Mouse (Mus musculus) limb, embryonic 15.5 days (tissue): Measurements from ENCODE around the gene Kirrel3. TPM values are rescaled to one million over a fixed set of nuclear protein-coding genes. Genes with fewer than 3 reads are reported as not detected.

Experiments
- ATAC-seq: fragments of 200-750 bp; cut with Nextera tagmentation; 2 replicates; pipeline ENCODE4 v1.8.0; 2017; ENCODE audit warnings: low read depth, moderate TSS enrichment; ENCODE audit not compliant: insufficient number of reproducible peaks, low FRiP score, low TSS enrichment
- H3K27ac ChIP-seq: fragments of 300-500 bp; sonication (generic); 2 replicates; pipeline ENCODE4 v1.5.1; 2015; ENCODE audit warnings: moderate library complexity, mild to moderate bottlenecking, inconsistent platforms
- H3K27me3 ChIP-seq: fragments of 300-500 bp; sonication (generic); 2 replicates; pipeline ENCODE4 v1.6.1; 2015; ENCODE audit warnings: inconsistent platforms
- H3K36me3 ChIP-seq: fragments of 300-500 bp; sonication (generic); 2 replicates; pipeline ENCODE4 v1.6.1; 2015; ENCODE audit warnings: inconsistent platforms
- H3K4me1 ChIP-seq: fragments of 300-500 bp; sonication (generic); 2 replicates; pipeline ENCODE4 v1.6.1; 2015; ENCODE audit warnings: inconsistent platforms
- H3K4me2 ChIP-seq: fragments of 300-500 bp; sonication (generic); 2 replicates; pipeline ENCODE4 v1.6.1; 2015; ENCODE audit warnings: mild to moderate bottlenecking, inconsistent platforms
- H3K4me3 ChIP-seq: fragments of 300-500 bp; sonication (generic); 2 replicates; pipeline ENCODE4 v1.5.1; 2015; ENCODE audit warnings: mild to moderate bottlenecking, inconsistent platforms
- H3K9ac ChIP-seq: fragments of 300-500 bp; sonication (generic); 2 replicates; pipeline ENCODE4 v1.6.1; 2015; ENCODE audit warnings: inconsistent platforms
- H3K9me3 ChIP-seq: fragments of 300-500 bp; sonication (generic); 2 replicates; pipeline ENCODE4 v1.6.1; 2016; ENCODE audit warnings: inconsistent platforms
- WGBS: fragments of 180-500 bp; shearing (Covaris S2); methylation state at CpG from one replicate; pipeline ENCODE4 v1.1.7; 2015; 5-methylcytosine and 5-hydroxymethylcytosine counted together
- polyA plus RNA-seq: library from polyadenylated mRNA; unstranded; fragments of >200 nt; fragmentation: Nextera tagmentation; extraction: Ambion mirVana; gene quantifications from 2 replicates; pipeline ENCODE4 v1.2.1, GENCODE M21; 2015

The Kirrel3 gene
- polyA plus RNA-seq, 1 experiment from 2014 or later = 13.5 TPM

DNA sequence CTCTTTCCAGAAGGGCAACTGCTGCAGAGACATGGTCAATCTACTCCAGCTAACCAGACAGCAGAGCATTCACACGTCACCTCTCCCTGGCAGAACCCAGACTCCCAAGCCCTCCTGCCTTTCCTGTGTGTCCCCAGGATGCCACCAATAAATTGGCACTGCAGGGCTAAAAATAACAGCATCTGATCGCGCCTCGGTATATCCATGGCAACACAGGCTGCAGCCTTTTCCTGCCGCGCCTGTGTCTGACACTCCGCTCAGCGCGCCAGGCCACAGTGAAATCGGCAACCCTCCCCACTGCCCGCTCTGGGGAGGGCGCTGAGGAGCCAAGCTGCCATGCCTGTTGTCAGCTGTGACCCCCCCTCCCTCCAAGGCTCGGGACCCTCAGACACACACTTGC, 531.9 kb downstream of the Kirrel3 start:
- Histone ChIP-seq H3K9me3 (no peaks in the 10 kb centered on the region), H3K4me2 (peak overlapping the region; percentile 28; the same call in 1 of the 2 replicates), H3K9ac (no peak overlapping the region), H3K4me1 (peaks cover 28% of the 10 kb centered on the region), H3K4me3 (no peak overlapping the region), H3K27ac (no peak overlapping the region), H3K27me3 (0 out of 2 replicates have a peak, but pooled peaks cover 4% of the 10 kb centered on the region), H3K36me3 (no peaks in the 10 kb centered on the region)
- WGBS = 16% methylated on average over 13 of the region's 13 CpGs
- ATAC-seq = no peak

DNA sequence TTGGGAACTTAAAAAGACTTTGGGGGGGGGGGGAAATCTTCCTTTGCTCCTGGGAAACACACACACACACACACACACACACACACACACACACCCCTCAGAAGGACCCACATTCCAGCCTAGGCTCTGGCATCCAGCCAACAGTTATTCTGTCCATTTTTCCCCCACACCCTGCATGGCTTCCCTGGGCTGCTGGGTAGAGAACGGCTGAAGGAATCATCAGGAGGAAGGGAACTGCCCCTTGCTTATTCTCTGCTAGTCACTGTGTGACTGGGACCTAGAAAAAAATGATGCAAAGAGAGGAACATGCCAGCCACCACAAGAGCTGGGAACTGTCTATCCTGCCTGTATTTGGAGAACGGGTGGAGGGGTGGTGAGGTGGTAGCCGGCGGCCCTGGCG, 532.4 kb downstream of the Kirrel3 start:
- Histone ChIP-seq H3K27ac (no peak overlapping the region), H3K4me2 (no peak overlapping the region), H3K4me1 (peaks cover 28% of the 10 kb centered on the region), H3K9ac (no peak overlapping the region), H3K27me3 (0 out of 2 replicates have a peak, but pooled peaks cover 4% of the 10 kb centered on the region), H3K9me3 (no peaks in the 10 kb centered on the region), H3K36me3 (no peaks in the 10 kb centered on the region), H3K4me3 (no peak overlapping the region)
- 21% methylated on average over 5 of the region's 5 CpGs for WGBS
- no peak for ATAC-seq

DNA sequence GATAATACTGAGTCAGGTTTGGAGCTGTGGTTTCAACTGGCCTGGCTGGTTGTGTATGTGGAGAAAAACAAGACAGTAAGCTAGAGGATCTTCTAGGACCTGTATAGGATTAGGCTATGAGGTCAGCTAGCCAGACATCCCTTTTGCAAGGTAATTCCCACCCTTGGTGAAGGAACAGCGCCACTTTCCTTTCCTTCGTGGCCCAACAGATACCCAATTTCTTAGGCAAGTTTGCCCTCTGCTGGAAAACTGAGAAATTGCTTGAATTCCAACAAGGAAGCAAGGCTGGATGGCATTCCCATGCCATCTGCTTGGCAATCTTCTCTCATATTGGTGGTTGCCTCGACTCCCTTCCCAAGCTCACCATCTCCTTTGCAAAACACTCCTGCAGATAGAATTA, 533.7 kb downstream of the Kirrel3 start:
- no peak overlapping the region for H3K9ac ChIP-seq
- no peak overlapping the region for H3K27ac ChIP-seq
- no peak overlapping the region for H3K4me2 ChIP-seq
- H3K9me3 ChIP-seq = no peaks in the 10 kb centered on the region
- H3K4me3 ChIP-seq = no peak overlapping the region
- no peaks in the 10 kb centered on the region for H3K36me3 ChIP-seq
- 0 out of 2 replicates have a peak, but pooled peaks cover 6% of the 10 kb centered on the region for H3K27me3 ChIP-seq
- WGBS = 9% methylated on average over 3 of the region's 3 CpGs
- peaks cover 30% of the 10 kb centered on the region for H3K4me1 ChIP-seq
- no peak for ATAC-seq

DNA sequence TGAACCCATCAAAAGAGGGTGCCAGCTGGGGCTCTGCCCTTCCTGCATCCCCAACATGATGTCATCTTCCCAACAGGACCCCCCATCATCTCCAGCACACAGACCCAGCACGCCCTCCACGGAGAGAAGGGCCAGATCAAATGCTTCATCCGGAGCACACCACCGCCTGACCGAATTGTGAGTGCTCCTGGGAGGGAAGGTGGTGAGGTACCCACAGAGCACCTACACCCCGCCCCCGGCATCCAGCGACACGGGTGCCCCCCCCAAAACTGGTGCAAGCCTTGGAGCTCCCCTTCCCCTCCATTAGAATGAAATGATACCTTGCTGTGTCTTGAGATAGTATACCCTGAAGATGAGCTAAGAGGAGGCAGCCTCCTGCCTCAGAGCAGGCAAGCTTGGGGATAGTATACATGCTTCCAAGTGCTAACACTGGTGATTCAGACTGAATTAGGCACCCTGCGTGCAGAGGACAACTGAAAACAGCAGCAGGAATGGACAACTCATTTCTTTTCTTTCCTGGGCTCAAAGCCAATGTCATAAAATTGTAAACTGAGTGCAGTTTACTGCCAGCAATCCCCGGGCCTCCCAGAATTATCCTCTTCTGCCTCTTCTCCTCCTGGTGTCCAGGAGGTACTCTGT, 534.4 kb downstream of the Kirrel3 start:
- Histone ChIP-seq H3K4me3 (no peak overlapping the region), H3K4me2 (no peak overlapping the region), H3K36me3 (no peaks in the 10 kb centered on the region), H3K27ac (no peak overlapping the region), H3K9ac (no peak overlapping the region), H3K9me3 (no peaks in the 10 kb centered on the region), H3K27me3 (peaks cover 11% of the 10 kb centered on the region; the same call in 1 of the 2 replicates), H3K4me1 (peaks cover 37% of the 10 kb centered on the region)
- ATAC-seq = no peak
- 44% methylated on average over 11 of the region's 11 CpGs for WGBS

DNA sequence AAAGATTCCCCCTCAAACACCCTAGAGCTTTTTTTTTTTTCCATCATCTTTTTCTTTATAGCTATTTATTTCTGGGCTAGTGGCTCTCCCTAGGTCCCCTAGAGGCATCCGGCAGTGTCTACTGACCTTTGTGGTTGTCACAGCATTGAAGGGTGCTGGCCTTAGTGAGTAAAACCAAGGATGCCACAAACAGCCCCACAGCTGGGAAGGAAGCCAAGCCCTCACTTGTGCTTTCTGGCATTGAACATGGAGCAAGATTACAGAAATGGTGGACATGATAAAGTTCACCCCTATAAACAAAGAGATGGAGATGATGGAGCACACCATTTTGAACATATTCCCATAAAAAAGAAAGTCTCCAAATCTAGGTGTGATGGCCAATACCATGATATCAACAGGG, 536.0 kb downstream of the Kirrel3 start:
- Histone ChIP-seq H3K9me3 (no peaks in the 10 kb centered on the region), H3K36me3 (no peaks in the 10 kb centered on the region), H3K27me3 (peaks cover 11% of the 10 kb centered on the region; the same call in 1 of the 2 replicates), H3K4me1 (peaks cover 52% of the 10 kb centered on the region), H3K4me3 (no peak overlapping the region), H3K4me2 (no peak overlapping the region), H3K27ac (no peak overlapping the region), H3K9ac (no peak overlapping the region)
- ATAC-seq = no peak
- 76% methylated on average over 1 of the region's 1 CpGs for WGBS

DNA sequence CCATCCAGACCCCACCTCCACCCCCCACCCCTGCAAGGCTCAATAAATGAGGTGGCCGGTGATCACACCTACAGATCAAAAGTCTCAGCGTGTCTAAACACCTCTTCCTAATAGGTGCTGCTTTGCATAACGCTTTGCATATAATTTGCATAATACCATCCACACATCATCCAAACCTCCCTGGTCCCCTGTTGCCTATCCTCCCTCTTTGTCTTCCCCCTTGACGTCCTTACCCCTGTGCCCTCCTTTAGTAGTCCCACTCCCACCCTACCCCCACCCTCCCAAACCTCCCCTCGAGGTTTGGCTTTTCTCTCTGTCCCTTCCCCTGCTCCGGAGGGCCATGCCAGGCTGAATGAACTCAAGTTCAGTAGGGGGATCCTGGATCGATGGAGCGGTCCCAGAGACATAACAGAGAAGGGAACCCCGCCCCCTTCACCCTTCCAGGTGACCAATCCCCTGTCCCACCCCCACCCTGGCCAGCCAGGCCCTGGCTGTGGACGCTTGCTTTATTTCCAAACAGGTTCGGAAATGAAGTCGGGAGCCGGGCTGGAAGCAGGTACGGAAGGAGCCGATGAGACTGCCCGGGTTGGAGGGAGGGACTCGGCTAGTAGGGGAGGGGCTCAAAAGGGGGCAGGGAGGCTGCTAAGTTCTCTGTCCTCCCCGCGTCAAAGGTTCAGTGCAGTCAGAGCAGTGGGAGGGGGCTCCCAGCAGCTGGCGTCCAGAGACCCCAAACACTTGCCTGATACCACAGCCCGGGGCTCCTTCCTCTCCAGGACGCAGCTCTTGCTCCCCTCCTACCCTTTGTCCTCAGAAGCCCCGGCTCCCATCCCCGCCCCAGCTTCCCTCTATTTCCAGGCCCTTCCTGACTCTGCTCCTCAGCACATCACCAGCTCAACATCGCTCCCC, 539.1 kb downstream of the Kirrel3 start:
- H3K27ac ChIP-seq = no peak overlapping the region
- ATAC-seq = no peak; the same call in 1 of the 2 replicates
- WGBS = 7% methylated on average over 25 of the region's 25 CpGs
- H3K27me3 ChIP-seq = peaks cover 11% of the 10 kb centered on the region; the same call in 1 of the 2 replicates
- no peaks in the 10 kb centered on the region for H3K36me3 ChIP-seq
- peak overlapping the region; percentile 43 for H3K4me2 ChIP-seq
- H3K9ac ChIP-seq = no peak overlapping the region
- peak overlapping the region; percentile 24 for H3K4me3 ChIP-seq
- no peaks in the 10 kb centered on the region for H3K9me3 ChIP-seq
- peaks cover 33% of the 10 kb centered on the region for H3K4me1 ChIP-seq

DNA sequence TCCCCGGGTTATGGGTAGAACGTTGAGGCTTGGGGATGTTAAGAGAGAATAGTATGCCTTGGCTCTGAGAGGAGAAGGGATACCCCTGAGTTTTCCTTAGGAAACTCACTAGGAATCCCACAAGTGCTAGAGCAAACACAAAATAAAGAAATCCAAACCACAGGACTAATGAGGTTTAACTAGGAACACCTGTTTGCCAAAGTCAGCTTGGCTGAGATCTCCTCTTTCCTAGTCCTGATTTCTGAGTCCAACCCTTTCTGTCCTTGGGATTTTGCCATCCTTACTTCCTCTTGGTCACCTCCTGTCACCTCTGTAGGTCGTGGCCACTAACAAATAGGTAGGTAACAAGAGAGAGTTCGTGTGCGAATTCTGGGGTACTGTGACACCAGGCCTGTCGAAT, 540.6 kb downstream of the Kirrel3 start:
- no peak for ATAC-seq
- Histone ChIP-seq H3K36me3 (no peaks in the 10 kb centered on the region), H3K9ac (no peak overlapping the region), H3K9me3 (no peaks in the 10 kb centered on the region), H3K4me1 (peaks cover 26% of the 10 kb centered on the region), H3K4me3 (no peak overlapping the region), H3K27ac (no peak overlapping the region), H3K27me3 (peaks cover 11% of the 10 kb centered on the region; the same call in 1 of the 2 replicates), H3K4me2 (no peak overlapping the region)
- 62% methylated on average over 6 of the region's 6 CpGs for WGBS

DNA sequence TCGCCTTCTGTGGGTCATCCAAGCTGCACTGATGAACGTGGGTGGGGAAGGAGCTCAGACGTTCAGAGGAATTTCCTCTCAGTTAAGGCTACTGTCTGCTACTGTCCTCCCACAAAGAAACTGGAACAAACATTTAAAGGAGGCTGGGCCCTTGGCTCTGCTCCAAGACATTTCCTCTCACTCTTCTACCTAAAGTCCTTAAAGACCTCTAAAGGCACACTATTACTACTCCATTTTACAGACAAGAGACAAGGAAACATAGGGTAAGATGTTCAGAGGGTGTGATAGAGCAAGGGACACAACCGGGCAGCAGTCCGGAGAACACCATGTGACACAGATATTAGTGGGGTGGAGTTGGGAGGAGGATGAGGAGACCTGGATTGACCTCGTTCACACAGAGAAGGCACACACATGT, 541.2 kb downstream of the Kirrel3 start:
- peaks cover 26% of the 10 kb centered on the region for H3K4me1 ChIP-seq
- H3K9me3 ChIP-seq = no peaks in the 10 kb centered on the region
- H3K4me3 ChIP-seq = no peak overlapping the region
- ATAC-seq = no peak
- 56% methylated on average over 6 of the region's 6 CpGs for WGBS
- H3K36me3 ChIP-seq = no peaks in the 10 kb centered on the region
- H3K27me3 ChIP-seq = peaks cover 11% of the 10 kb centered on the region; the same call in 1 of the 2 replicates
- no peak overlapping the region for H3K27ac ChIP-seq
- no peak overlapping the region for H3K9ac ChIP-seq
- H3K4me2 ChIP-seq = no peak overlapping the region

DNA sequence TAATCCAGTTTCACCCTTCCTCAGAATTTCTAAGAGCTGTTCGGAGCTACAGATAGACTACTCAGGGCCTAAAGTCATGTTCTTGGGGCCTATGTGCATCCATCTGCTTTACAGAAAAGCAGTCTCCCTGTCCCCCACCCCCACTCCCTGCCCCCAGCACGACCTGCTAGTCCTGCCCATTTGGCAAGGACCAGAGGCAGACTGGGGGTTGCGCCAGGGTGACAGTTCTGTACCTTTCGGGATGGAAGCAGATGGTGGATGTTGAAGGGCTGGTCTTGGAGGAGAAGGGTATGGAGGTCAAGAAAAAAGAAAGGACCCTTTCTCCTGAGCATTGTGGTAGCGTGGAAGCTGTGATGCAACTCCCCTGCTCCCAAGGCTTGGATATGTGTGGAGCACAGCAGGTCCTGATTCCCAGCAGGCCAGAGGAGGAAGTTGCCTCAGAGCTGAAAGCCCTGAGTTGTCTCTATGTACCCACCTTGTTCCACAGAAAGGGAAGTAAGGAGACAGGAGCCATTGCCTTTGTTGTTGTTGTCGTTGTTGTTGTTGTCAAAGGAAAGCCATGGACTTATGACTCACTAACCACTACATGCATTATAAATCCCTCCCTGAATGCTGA, 541.8 kb downstream of the Kirrel3 start:
- ATAC-seq = no peak
- H3K4me2 ChIP-seq = no peak overlapping the region
- H3K36me3 ChIP-seq = no peaks in the 10 kb centered on the region
- no peak overlapping the region for H3K9ac ChIP-seq
- no peaks in the 10 kb centered on the region for H3K9me3 ChIP-seq
- H3K4me1 ChIP-seq = peaks cover 26% of the 10 kb centered on the region
- no peak overlapping the region for H3K4me3 ChIP-seq
- 86% methylated on average over 6 of the region's 6 CpGs for WGBS
- peaks cover 11% of the 10 kb centered on the region; the same call in 1 of the 2 replicates for H3K27me3 ChIP-seq
- H3K27ac ChIP-seq = no peak overlapping the region

DNA sequence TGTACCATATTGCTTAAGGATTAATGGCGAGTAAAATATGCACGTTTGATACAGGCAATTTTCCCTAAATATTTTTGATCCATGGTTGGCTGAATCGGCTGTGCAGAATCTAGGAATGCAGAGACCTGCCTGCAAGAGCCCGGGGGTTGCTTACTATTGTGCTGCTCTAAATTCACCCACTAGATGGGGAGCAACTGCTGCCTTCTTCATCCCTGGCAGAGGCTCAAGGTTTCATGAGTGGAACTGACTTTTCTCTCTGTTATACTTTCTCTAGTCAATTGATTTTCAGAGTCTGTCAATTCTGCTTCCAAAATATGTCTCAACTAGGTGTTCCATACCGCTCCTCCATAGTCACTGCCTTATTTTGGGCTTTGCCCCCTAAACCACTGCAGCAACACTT, 545.1 kb downstream of the Kirrel3 start:
- WGBS = 56% methylated on average over 5 of the region's 5 CpGs
- H3K4me2 ChIP-seq = no peak overlapping the region
- no peaks in the 10 kb centered on the region for H3K9me3 ChIP-seq
- no peaks in the 10 kb centered on the region for H3K27me3 ChIP-seq
- H3K4me3 ChIP-seq = no peak overlapping the region
- H3K36me3 ChIP-seq = no peaks in the 10 kb centered on the region
- ATAC-seq = no peak
- no peak overlapping the region for H3K27ac ChIP-seq
- peaks cover 10% of the 10 kb centered on the region for H3K4me1 ChIP-seq
- H3K9ac ChIP-seq = no peak overlapping the region

DNA sequence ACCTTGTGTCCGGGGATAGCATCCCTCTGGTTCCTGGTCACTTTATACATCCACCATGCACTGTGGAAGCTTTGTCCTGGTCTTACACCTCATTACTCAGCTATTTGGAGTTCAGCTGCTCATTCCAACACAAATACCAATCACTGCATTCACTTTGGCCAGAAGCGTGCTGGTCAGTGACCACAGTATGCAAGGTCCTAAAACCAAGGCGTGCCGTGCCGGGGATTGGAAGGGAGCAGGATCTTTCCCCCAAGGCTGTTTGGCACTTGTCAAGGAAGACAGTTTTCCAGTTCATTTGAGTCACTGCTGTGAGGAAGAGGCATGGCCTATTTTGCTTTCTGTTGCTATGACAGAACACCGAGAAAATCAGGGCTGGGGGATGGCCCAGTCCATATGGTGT, 546.8 kb downstream of the Kirrel3 start:
- 66% methylated on average over 6 of the region's 6 CpGs for WGBS
- H3K9me3 ChIP-seq = no peaks in the 10 kb centered on the region
- no peak for ATAC-seq
- H3K4me3 ChIP-seq = no peak overlapping the region
- H3K27ac ChIP-seq = no peak overlapping the region
- no peaks in the 10 kb centered on the region for H3K4me1 ChIP-seq
- no peak overlapping the region for H3K4me2 ChIP-seq
- H3K36me3 ChIP-seq = no peaks in the 10 kb centered on the region
- H3K27me3 ChIP-seq = no peaks in the 10 kb centered on the region
- H3K9ac ChIP-seq = no peak overlapping the region

DNA sequence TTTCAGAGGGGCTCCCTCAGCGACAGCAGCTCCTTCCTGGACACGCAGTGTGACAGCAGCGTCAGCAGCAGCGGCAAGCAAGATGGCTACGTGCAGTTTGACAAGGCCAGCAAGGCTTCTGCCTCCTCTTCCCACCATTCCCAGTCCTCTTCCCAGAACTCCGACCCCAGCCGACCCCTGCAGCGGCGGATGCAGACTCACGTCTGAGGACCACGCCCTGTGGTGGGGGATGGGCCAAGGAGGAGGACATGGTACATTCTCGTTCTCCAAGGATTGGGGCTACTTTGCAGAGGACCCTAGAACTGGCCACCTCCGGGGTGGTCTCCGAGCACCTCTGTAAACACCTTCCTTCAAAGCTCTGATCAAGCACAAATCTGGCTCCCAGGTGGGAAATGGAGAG, 549.4 kb downstream of the Kirrel3 start:
- H3K9me3 ChIP-seq = no peaks in the 10 kb centered on the region
- 49% methylated on average over 14 of the region's 14 CpGs for WGBS
- H3K4me2 ChIP-seq = no peak overlapping the region
- no peak overlapping the region for H3K27ac ChIP-seq
- H3K27me3 ChIP-seq = no peaks in the 10 kb centered on the region
- no peaks in the 10 kb centered on the region for H3K36me3 ChIP-seq
- H3K9ac ChIP-seq = no peak overlapping the region
- H3K4me1 ChIP-seq = peaks cover 8% of the 10 kb centered on the region; the same call in 1 of the 2 replicates
- no peak overlapping the region for H3K4me3 ChIP-seq
- ATAC-seq = no peak
